Mouse (Mus musculus) heart, postnatal 0 days (tissue): ENCODE data around the gene Gatd1. TPM values are rescaled to one million over a fixed set of nuclear protein-coding genes. Genes with fewer than 3 reads are reported as not detected.

ENCODE experiments used
- ATAC-seq: fragments of 200-750 bp; cut with Nextera tagmentation; 2 replicates; pipeline ENCODE4 v1.8.0; 2017; ENCODE audit warnings: low read depth, moderate number of reproducible peaks, moderate library complexity; ENCODE audit not compliant: insufficient read depth
- DNase-seq: peaks from one replicate; pipeline ENCODE4 v3.0.0-alpha.2; 2016; ENCODE audit warnings: low spot score
- H3K27ac ChIP-seq: fragments of 300-500 bp; sonication (generic); 2 replicates; pipeline ENCODE4 v1.5.1; 2014; ENCODE audit warnings: low read depth, mild to moderate bottlenecking
- H3K27me3 ChIP-seq: fragments of 300-500 bp; sonication (generic); 2 replicates; pipeline ENCODE4 v1.6.1; 2014; ENCODE audit warnings: low read length, mixed read lengths; ENCODE audit not compliant: control insufficient read depth, insufficient read depth
- H3K36me3 ChIP-seq: fragments of 300-500 bp; sonication (generic); replicated peaks from 2 replicates; pipeline ENCODE4 v1.6.1; 2014; ENCODE audit warnings: low read length, mixed read lengths; ENCODE audit not compliant: control insufficient read depth, insufficient read depth
- H3K4me1 ChIP-seq: fragments of 300-500 bp; sonication (generic); 2 replicates; pipeline ENCODE4 v1.6.1; 2014; ENCODE audit warnings: antibody characterized with exemption; ENCODE audit not compliant: control insufficient read depth, insufficient read depth
- H3K4me2 ChIP-seq: fragments of 300-500 bp; sonication (generic); 2 replicates; pipeline ENCODE4 v1.6.1; 2014; ENCODE audit warnings: low read depth, mild to moderate bottlenecking, low read length, moderate library complexity
- H3K4me3 ChIP-seq: fragments of 300-500 bp; sonication (generic); 2 replicates; pipeline ENCODE4 v1.5.1; 2014; ENCODE audit warnings: low read depth, low read length
- H3K9ac ChIP-seq: fragments of 300-500 bp; sonication (generic); replicated peaks from 2 replicates; pipeline ENCODE4 v1.6.1; 2014; ENCODE audit warnings: low read depth, low read length, mixed read lengths
- H3K9me3 ChIP-seq: fragments of 300-500 bp; sonication (generic); replicated peaks from 2 replicates; pipeline ENCODE4 v1.6.1; 2016; ENCODE audit warnings: low read length; ENCODE audit not compliant: control insufficient read depth
- CTCF ChIP-seq: IDR thresholded peaks from 2 replicates; pipeline ENCODE4 v1.5.1; 2016; ENCODE audit warnings: antibody characterized with exemption, control low read depth, low read depth
- EP300 ChIP-seq: IDR thresholded peaks from 2 replicates; pipeline ENCODE4 v1.6.1; 2016; ENCODE audit warnings: antibody characterized with exemption, low read depth
- WGBS: fragments of 180-500 bp; shearing (Covaris S2); extraction: QIAGEN DNeasy Blood & Tissue Kit; methylation state at CpG from one replicate; pipeline ENCODE4 v1.1.7; 2014; 5-methylcytosine and 5-hydroxymethylcytosine counted together
- polyA plus RNA-seq: library from polyadenylated mRNA; unstranded; fragments of >200 nt; fragmentation: Nextera tagmentation; extraction: Ambion mirVana; gene quantifications from 2 replicates; pipeline ENCODE4 v1.2.1, GENCODE M21; 2015
- total RNA-seq: library from RNA; depleted of rRNA; stranded (reverse); fragments of >200 nt; gene quantifications from 2 replicates; pipeline ENCODE4 v1.2.3, GENCODE M21; 2014; ENCODE audit warnings: low replicate concordance

The Gatd1 gene
- total and polyA plus RNA-seq, 2 experiments from 2014 or later, result 19.9 to 29.4 TPM

GRCm38 (mm10) chr7:141388487-141389109, 25.3 kb downstream of the Gatd1 start:
- no peak for TF ChIP-seq CTCF
- TF ChIP-seq EP300, result no peak
- no peaks in the 10 kb centered on the region for H3K27me3 ChIP-seq
- H3K4me2 ChIP-seq, result no peak overlapping the region
- WGBS, result 54% methylated on average over 3 of the region's 3 CpGs
- H3K27ac ChIP-seq, result no peak overlapping the region
- H3K9me3 ChIP-seq, result no peaks in the 10 kb centered on the region
- H3K9ac ChIP-seq, result no peak overlapping the region
- H3K4me3 ChIP-seq, result no peak overlapping the region
- no peak for ATAC-seq
- no peaks in the 10 kb centered on the region for H3K36me3 ChIP-seq
- H3K4me1 ChIP-seq, result peaks cover 9% of the 10 kb centered on the region
- DNase-seq, result no peak

GRCm38 (mm10) chr7:141387807-141388486, 26.0 kb downstream of the Gatd1 start:
- TF ChIP-seq EP300, result no peak
- WGBS, result 43% methylated on average over 2 of the region's 2 CpGs
- H3K36me3 ChIP-seq, result no peaks in the 10 kb centered on the region
- H3K9ac ChIP-seq, result no peak overlapping the region
- DNase-seq, result no peak
- no peak for ATAC-seq
- H3K27ac ChIP-seq, result no peak overlapping the region
- H3K27me3 ChIP-seq, result no peaks in the 10 kb centered on the region
- H3K9me3 ChIP-seq, result no peaks in the 10 kb centered on the region
- no peak overlapping the region for H3K4me3 ChIP-seq
- H3K4me1 ChIP-seq, result peaks cover 6% of the 10 kb centered on the region
- H3K4me2 ChIP-seq, result no peak overlapping the region

GRCm38 (mm10) chr7:141381068-141381835, 32.7 kb downstream of the Gatd1 start:
- ATAC-seq (no peak), DNase-seq (no peak)
- Histone ChIP-seq H3K4me1 (no peaks in the 10 kb centered on the region), H3K4me2 (no peak overlapping the region), H3K36me3 (no peaks in the 10 kb centered on the region), H3K27ac (no peak overlapping the region), H3K9ac (no peak overlapping the region), H3K27me3 (no peaks in the 10 kb centered on the region), H3K9me3 (no peaks in the 10 kb centered on the region), H3K4me3 (no peak overlapping the region)
- WGBS, result 63% methylated on average over 4 of the region's 4 CpGs
- no peak for TF ChIP-seq EP300

- Histone ChIP-seq H3K27me3 (no peaks in the 10 kb centered on the region), H3K36me3 (no peaks in the 10 kb centered on the region), H3K4me3 (no peak overlapping the region), H3K27ac (no peak overlapping the region), H3K9me3 (no peaks in the 10 kb centered on the region), H3K4me1 (no peaks in the 10 kb centered on the region), H3K4me2 (no peak overlapping the region), H3K9ac (no peak overlapping the region)
- no peak for ATAC-seq
- no peak for TF ChIP-seq EP300
- no peak for TF ChIP-seq CTCF
- DNase-seq, result no peak
- WGBS, result 55% methylated on average over 4 of the region's 4 CpGs
Measured at GRCm38 (mm10) chr7:141379584-141379983, 34.4 kb downstream of the Gatd1 start.

- H3K9ac ChIP-seq, result no peak overlapping the region
- TF ChIP-seq EP300 (no peak), CTCF (no peak)
- no peak overlapping the region for H3K4me3 ChIP-seq
- no peak overlapping the region for H3K27ac ChIP-seq
- DNase-seq (no peak), ATAC-seq (no peak)
- H3K27me3 ChIP-seq, result no peaks in the 10 kb centered on the region
- no peaks in the 10 kb centered on the region for H3K36me3 ChIP-seq
- no peaks in the 10 kb centered on the region for H3K9me3 ChIP-seq
- H3K4me1 ChIP-seq, result no peaks in the 10 kb centered on the region
- H3K4me2 ChIP-seq, result no peak overlapping the region
Measured at GRCm38 (mm10) chr7:141374399-141374798, 39.5 kb downstream of the Gatd1 start.
